Mouse (Mus musculus): ENCODE data around the gene Stxbp6.
A peak's percentile ranks its signal among the peaks of the same experiment; 100 is the strongest.

Gene Stxbp6

DNA sequence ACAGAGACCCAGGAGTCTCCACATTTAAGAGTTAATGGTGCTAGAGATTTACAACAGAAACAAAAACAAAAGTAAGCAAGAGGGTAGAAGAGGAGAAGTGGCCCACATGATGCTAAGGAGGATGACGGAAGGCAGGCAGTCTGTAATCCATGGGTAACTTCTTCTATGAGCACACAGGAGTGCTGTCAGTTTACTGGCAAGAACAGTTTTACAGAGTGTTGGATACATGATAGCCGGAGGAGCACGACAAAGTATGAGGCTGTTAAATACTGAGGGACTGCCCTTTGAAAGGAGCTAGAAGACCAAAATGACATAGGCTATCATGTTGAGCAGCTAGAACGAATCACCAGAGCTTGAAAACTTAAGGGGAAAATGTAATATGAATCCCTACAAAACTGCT lies 81.7 kb downstream of the Stxbp6 start:
- no peak for DNase-seq

- DNase-seq = no peak
Measured at GRCm38 (mm10) chr12:44990379-44990778, 84.1 kb downstream of the Stxbp6 start.

DNA sequence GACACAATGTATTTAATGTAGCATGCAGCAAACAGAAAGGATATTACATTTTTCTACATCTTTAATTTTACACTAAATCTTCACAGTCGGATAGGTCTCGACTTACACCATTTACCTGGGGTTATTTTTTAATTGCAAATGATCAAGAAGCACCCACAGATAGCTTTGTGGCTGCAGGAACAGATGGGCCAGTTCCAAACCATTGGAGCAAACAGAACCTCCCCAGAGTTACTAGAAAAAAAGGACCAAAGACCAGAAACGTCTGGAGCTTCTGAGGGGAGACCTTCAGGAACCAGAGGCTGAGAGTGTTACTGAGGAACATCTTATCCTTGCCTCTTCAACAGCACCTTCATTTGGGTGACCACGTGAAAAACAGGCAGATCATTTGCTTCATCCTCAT lies 85.5 kb downstream of the Stxbp6 start:
- no peak for DNase-seq

DNA sequence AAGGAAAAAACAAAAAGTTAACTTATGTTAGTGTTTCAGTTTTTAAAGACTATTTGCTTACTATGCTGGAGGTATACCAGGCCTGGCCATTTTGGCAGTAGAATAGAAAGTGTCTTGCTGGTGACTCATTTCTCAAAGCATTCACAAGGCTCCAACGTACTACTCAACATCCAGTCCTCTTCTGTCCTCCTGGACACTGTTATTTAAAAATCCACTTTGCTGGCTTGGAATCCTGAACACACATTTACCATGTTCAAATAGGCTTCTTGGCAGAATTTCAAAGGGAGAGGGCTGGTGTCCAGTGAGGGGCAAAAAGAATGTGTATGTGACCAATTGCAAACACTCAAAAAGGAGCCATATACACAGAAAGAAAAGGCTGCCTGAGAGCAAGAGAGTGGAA lies 86.7 kb downstream of the Stxbp6 start:
- DNase-seq = no peak

GRCm38 (mm10) chr12:44979316-44979848 lies 95.1 kb downstream of the Stxbp6 start:
- no peak for DNase-seq

- DNase-seq = no peak
Measured at GRCm38 (mm10) chr12:44975266-44975665, 99.2 kb downstream of the Stxbp6 start.

- no peak for DNase-seq
Measured at GRCm38 (mm10) chr12:44971477-44971876, 103.0 kb downstream of the Stxbp6 start.

DNA sequence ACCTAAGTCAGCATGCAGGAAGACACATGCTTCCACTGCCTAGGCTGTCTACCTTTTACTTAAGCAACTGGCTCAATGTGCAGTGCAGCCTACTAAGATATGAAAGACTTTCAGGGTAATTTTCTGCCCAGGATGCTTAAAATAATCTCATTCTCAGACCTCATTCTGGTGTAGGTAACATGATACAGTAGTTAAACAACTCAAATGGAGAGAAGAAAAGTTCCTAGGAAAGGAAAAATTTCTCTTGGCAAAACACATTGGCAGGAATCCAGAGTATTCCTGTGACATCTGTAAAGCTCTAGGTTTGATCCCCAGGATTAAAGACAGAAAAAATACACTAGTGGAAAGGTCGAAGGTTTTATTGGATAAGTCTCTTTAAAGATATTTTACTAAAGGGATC lies 107.1 kb downstream of the Stxbp6 start:
- no peak for DNase-seq

DNA sequence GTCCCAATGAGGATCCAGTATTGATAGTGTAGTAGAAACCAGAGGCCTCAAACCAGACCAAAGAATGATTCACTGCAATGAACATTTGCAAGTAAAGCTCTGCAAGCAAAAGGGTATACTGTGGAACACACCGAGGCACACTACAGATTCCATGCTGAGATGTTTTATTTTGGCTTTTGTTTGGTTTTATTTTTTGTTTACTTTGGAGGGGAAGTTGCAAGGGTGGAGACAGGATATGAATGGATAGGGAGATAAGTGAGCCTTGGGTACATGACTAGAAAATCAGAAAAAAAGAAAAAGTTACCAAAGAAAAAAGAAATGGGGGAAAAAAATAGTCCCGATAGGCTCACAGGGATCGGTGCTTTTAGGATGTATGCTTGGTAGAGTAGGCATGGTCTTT lies 117.0 kb downstream of the Stxbp6 start:
- DNase-seq = no peak

DNA sequence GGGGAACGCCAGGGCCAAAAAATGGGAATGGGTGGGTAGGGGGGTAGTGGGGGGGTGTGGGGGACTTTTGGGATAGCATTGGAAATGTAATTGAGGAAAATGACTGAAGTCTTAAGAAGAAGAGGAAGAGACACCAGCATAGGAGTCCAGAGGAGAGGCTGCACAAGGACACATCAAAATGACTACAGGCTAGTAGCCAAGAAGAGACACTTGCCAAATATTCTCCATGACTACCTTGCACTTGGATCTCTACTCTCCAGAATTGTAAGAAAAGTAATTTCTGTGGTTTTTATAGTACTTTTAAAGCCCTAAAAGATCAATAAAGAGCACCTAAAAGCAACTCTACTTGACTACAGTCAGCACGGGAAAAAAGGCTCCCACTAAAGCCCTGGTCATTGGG lies 121.4 kb downstream of the Stxbp6 start:
- DNase-seq = no peak

- DNase-seq = peak in 1 of 2 experiments; percentile 8
Measured at GRCm38 (mm10) chr12:44952072-44952471, 122.4 kb downstream of the Stxbp6 start.

GRCm38 (mm10) chr12:44950559-44950958 lies 124.0 kb downstream of the Stxbp6 start:
- DNase-seq = no peak

DNA sequence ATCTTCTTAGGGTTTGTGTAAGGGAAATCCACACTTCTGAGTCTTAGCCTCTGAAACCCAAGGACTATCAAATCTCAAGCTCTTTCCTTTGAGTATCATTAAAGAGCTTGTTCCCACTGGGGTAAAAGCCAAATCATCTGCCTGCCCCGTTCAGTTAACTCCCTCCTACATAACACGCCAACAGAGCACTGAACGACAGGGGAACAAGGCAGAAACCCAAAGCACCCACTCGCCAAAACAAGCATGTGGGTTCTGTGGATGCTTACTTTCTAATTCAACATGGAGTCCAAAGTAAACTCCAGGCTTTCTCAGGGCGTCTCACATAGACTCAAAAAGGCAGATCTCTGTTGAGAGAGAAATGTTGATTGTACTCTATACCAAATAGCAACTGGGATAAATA lies 126.7 kb downstream of the Stxbp6 start:
- DNase-seq = no peak

DNA sequence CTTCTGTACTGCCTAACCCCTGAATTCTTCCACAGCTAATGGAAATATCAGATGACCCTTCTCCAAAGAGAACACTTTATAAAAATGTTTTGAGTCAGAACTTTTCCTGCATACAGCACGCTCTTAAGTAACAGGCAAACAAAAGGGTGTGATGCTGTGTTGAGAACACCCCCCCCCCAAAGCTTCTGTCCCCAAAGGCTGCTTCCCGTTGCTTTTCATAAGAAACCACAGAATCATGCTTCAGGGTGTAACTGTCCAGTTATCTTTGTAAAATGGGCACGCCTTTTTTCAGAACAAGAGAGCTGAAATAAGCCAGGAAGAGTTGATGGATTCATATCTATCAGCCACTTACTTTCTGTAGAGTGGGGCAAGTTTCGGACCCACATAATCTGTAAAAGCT lies 134.2 kb downstream of the Stxbp6 start:
- DNase-seq = no peak

DNA sequence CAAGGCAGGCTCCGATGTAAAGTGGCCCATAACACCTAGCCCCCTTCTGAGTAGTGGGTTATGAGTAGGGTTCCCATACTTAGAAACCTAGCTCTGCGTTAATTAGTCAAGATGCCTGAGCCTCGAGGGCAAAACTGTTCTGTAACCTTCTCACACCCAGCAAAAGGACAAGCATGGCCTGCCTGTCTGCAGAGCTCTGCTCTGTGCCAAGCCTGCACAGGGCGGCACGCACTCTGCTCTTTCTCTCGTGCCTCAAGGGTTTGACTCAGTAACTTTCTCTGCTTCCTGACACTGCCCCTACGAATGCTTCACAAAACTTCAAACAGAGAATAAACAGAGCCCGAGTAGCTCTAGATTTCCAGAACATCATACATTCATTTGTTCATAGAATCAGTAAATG lies 135.4 kb downstream of the Stxbp6 start:
- DNase-seq = no peak

- no peak for DNase-seq
Measured at GRCm38 (mm10) chr12:44932954-44933353, 141.6 kb downstream of the Stxbp6 start.

DNA sequence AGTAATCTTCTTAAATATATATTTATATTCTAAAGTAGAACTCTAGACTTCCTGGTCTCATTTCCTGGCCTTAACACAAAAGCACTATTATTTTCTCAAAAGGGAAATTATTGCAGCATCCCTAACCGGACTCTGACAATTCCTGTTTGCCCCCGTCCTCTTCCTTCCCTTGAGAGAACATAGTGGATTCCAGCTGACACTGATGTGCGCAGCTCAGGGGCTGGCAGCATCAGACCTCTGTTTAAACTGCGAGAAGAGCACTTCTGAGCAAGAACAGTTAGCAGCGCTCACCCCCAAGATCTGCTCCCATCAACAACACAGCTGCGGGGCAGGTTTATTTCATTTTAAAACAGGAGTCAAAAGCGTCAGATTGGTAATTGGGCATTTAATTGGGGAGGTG lies 142.8 kb downstream of the Stxbp6 start:
- DNase-seq = no peak

DNA sequence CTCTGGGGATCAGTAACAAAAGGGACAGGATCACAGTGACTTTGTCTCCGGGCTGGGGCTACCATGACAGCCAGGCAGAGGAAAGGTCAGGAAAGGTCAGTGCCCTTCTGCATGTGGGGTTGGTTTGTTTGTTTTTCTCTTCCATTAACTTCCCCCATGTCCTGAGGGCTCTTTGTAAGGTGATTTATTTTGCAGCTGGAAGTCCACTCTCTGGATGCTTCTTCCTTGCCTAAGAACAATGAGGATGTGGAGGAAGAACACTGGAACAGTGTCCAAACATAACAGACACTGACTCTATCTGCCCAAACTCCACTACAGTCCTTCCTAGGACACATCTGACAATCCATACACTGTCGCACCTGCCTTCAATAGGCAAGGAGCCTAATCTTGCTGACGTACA lies 146.1 kb downstream of the Stxbp6 start:
- peak in 1 of 2 experiments; percentile 5 for DNase-seq

GRCm38 (mm10) chr12:44925901-44926300 lies 148.6 kb downstream of the Stxbp6 start:
- no peak for DNase-seq

DNA sequence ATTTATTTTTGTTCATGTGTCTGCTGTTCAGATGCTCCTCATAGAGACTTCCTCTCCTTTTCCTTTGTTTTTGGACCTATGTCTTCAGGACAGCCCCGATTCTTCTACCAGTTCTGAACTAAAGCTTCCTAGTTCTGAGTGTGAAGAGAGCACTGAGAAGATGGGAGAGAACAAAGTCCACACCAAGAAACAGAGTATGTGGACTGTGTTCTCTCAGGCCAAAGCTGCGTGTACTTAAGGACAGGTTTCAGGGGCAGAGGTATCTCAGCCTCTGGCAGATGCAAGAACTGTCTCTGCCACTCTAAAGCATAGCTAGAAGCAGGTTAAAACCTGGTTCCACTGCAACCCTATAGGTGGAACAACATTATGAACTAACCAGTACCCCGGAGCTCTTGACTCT lies 151.2 kb downstream of the Stxbp6 start:
- DNase-seq = no peak

- no peak for DNase-seq
Measured at GRCm38 (mm10) chr12:44922241-44922640, 152.3 kb downstream of the Stxbp6 start.

DNA sequence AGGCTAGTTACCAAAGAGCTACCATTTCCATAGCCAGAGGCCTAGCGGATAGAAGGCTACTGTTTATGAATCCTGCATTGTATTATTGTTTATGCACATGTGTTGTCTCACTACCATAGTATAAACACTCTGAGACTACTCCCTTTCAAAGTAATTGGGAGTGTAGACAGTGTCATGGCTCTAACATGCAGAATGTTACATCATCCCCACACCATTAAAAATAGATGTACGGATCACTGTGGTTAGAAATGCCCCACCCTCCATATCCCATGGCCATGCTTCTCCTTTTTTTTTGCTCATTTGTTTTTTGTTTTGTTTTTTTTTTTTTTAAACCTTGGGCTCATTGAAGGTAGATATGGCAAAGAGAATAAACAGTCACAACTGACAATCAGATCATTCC lies 154.9 kb downstream of the Stxbp6 start:
- DNase-seq = no peak

DNA sequence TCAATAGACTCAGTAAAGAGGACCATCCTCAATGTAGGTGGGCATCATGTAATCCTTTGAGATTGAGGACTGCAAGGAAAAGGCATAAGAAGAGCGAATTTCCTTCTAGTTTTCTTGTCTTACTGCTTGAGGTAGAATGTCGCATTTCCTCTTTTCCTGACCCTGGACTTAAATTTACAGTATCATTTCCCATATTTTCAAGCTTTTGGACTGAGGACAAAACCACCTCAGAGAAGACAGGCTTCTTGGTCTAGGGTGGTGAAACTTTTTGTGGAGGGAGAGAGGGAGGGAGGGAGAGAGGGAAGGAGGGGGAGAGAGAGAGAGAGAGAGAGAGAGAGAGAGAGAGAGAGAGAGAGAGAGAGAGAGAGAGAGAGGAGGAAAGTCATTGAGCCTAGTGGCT lies 155.6 kb downstream of the Stxbp6 start:
- no peak for DNase-seq

DNA sequence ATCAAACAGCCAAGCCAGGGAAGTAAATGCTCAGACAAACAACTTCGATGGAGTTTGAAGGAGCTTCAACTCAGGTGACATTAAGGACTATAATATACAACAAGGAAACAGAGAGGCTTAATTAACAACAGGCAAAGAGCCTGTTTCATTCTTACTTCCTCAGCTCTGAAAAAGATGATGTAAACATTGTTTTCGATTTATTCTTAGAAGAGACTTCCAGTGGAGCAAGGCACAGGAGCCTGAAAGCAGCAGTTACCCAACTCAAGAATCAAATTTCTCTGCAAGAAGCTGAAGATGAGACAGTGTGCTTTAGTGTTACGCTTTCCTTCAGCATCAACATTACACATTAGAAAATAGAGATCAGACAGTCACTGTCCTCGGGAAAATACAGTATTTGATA lies 160.7 kb downstream of the Stxbp6 start:
- no peak for DNase-seq

DNA sequence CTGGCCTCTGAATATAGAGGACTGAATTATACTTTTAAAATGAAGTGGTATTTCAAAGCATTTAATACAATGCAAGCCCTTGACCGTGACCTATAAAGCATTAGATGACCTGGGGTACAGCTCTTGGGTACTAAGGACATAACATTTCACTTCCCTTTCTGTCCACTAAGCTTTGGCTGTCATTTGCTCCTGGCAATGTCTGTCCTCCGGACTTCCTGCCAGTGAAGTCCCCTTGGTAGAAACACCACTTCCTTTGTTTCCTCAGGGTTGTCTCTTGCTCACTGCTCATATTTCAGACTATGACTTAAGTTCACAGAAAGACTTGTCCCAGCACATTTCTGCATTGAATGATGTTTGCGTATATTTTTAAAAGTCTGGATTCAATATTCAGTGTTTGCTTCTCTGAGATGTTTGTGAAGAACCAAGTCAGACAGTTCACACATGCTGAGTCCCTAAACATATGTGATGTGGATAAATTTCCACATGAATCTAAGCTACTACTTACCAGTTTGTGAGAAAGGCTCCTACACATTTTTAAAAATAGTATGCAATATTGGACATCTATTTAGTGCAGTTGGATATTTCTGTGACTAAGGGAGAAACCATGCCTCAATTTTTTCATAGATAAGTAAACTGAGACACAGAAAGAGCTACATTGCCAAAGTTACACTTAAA lies 166.3 kb downstream of the Stxbp6 start:
- DNase-seq = peak in 1 of 2 experiments; percentile 27
